Mouse (Mus musculus): Measurements from ENCODE around the gene D930007J09Rik.

Gene D930007J09Rik

DNA sequence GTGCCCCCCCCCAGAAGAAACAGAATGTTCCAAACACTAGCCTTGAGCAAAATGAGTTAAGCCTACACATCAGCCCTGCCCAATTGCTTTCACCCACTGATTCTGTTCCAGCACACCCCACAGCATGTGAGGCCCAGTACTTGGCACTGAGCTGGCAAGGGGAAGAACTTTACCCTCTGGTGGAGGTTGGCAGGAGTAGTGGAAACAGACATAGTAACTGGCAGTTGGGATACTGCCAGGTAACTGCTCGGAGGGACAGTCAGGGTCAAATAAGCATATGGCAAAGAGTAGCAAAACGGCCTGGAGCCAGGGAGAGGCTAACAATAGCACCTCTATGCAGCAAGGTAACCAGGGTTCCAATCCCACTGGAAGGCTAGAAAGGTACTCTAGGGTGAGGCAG lies 8.0 kb downstream of the D930007J09Rik start:
- TF ChIP-seq GATA4 (IDR thresholded peaks at IDR 0.05; ENCODE audit: insufficient replicate concordance, low read length), result no peak

DNA sequence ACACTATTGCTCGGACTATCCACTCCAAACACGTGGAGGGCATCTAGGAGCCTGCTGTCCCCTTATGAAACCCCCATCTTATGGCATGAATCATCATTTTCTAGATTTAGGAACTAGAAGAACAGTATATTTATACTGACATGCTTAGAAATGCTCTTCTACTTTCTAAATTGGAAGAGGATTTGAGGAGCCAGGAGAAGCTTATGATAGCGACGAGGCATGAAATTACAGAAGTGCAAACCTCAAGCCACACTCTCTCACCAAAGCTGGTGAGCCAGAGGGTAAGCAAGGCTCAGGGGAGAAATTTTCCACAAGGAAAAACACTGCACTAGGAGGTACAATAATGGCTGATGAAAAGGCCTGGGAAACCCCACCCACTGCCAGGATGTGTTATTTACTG lies 12.9 kb downstream of the D930007J09Rik start:
- TF ChIP-seq GATA4 (IDR thresholded peaks at IDR 0.05; ENCODE audit: insufficient replicate concordance, low read length), result no peak

DNA sequence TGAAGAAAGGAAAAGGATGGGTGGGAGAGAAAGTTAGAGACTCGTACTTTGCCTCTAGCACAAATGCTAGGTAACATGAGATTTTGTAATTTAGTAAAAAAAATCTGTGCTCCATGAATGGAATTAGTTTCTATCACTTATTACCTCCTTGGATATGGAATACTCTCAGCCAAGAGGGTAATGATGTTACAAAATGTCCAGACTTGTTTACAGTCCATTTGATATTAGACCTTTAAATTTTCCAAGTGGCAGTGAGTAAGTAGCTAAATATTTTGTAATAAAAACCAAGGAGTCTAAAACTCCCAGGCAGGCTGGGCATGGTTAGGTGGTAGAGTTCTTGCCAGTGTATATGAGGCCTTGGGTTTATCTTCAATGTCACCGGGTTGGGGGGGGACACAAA lies 15.1 kb downstream of the D930007J09Rik start:
- no peak for TF ChIP-seq GATA4 (IDR thresholded peaks at IDR 0.05; ENCODE audit: insufficient replicate concordance, low read length)

DNA sequence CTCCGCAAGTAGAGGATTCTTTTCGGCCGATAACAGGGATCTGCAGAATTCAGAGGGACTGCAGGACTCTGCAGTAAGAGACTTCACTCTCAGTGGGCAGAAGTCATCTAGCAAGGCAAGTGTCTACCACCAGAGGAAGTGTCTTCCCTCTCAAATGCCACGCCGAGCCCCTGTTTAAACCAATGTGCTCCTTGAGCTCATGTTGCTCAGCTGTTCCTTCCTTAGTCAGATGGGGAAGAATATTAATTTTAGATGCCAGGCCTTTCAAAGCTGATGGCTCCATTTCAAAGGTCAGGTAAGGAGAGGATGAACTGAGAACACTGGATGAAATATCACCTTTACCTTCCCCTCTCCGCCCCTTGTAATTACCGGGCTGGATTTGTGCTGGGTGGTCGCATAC lies 18.8 kb downstream of the D930007J09Rik start, which contains the start of gene Mylk4:
Gene Mylk4, minus strand, starts transcription at position 139 of the 400 bp plus-strand sequence.
- TF ChIP-seq GATA4 (IDR thresholded peaks at IDR 0.05; ENCODE audit: insufficient replicate concordance, low read length), result no peak

DNA sequence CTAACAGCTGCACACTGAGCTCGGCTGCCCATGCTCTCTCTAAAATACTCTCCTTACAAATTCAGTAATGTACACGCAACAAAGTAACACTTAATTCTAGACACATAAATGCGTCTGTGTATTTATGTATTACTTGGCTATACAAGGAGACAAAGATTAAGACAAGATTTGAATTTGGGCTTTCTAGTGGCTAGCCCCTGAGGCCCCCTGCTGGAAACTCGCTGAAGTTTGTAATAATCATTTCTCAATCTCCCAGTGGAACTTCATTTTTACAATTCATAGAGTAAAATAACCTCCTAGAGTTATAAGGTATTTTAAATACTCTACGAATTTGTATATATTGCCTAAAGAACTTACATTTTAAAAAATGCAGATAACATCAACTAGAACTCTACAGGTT lies 19.6 kb downstream of the D930007J09Rik start:
- no peak for TF ChIP-seq GATA4 (IDR thresholded peaks at IDR 0.05; ENCODE audit: insufficient replicate concordance, low read length)

DNA sequence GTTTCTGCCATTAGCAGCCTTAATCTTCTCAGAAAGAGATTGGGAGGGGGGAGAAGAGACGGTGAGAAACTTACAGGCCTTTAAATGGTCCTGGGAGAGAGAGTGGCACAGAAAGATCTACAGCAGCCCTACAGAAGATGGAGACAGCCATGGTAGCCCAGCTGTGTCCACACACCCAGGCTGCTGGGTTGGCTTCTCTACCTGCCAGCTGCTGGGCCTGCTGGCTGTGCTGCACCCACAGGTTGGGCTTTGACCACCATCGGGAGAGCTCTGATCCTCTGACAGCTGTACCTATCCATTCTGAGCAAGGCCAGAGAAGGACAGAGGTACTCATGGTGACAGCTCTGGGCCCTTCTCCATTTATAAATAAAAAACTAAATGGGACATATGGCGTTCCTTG lies 23.8 kb downstream of the D930007J09Rik start:
- TF ChIP-seq GATA4 (IDR thresholded peaks at IDR 0.05; ENCODE audit: insufficient replicate concordance, low read length), result no peak

DNA sequence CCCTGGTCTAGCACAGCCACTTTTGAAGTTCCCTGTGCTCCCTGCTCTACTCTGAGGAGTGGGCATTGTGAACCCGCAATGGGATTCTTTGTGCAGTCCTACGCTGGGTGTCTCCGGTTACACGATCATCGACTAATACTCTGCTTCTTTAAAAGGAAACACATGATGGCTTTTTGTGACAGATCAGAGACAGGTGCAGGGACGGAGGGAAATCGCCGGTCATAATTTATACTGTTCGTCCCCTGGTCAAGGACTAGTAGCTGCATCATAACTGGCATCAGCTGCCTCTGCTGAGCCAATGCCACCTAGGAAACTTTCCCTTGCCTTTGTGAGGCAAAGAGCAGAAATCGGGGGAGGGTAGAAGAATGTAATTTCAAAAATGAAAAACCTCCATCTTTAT lies 26.3 kb downstream of the D930007J09Rik start:
- no peak for TF ChIP-seq GATA4 (IDR thresholded peaks at IDR 0.05; ENCODE audit: insufficient replicate concordance, low read length)

DNA sequence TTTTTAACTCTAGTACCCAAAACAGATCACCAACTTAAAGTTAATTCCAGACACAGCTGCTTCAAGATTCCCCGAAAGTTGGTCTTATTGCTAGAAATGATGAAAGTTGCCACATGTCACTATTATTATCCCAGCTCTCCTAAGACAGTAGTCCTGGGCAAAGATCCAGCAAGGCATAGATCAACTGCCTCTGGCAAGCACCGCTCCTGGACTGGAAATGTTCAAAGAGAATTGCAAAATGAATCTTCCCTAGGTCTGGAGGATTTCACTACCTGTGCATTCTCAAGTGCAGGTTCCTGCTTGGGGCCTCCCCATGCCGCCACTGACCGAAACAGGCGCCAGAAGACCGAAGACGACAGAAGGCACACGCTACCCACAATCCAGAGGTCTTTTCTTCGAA lies 26.8 kb downstream of the D930007J09Rik start:
- TF ChIP-seq GATA4 (IDR thresholded peaks at IDR 0.05; ENCODE audit: insufficient replicate concordance, low read length), result no peak

DNA sequence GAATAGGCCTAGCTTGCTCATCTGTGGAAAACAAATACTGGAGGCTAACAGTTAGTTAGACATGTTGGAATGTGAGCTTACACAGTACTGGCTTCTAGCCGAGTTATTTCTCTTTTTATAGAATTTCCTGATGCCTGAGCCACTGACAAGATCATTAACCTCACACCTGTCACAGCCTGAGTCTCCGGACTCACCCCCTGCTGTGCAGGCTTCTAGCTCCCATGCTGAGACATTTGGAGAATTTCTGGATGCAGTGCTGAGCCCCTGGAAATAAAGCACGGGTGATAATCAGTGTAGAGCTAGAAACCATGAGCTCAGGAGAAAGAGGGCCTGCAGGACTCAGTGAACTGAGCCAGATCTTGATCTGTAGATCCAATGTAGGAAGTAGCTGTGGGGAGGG lies 32.7 kb downstream of the D930007J09Rik start:
- TF ChIP-seq GATA4 (IDR thresholded peaks at IDR 0.05; ENCODE audit: insufficient replicate concordance, low read length), result no peak

DNA sequence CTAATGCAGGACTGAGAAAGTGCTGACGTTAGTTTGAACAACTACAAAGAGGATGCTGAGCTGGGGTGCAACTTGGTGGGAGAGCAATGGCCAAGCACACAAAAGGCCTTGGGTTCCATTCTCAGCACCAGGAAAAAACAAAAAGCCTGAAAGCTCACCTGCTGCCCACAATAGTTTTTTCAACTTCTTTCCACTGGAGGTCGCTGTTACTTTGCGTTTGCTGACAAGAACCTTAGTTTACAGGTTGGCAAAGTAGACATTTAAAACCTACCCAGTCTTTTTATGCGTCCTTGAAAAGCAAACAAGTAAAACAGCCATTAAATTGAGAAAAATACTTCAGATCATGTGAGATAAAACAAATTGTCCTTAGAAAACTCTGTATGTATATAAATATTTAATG lies 34.5 kb downstream of the D930007J09Rik start:
- TF ChIP-seq GATA4 (IDR thresholded peaks at IDR 0.05; ENCODE audit: insufficient replicate concordance, low read length), result no peak

DNA sequence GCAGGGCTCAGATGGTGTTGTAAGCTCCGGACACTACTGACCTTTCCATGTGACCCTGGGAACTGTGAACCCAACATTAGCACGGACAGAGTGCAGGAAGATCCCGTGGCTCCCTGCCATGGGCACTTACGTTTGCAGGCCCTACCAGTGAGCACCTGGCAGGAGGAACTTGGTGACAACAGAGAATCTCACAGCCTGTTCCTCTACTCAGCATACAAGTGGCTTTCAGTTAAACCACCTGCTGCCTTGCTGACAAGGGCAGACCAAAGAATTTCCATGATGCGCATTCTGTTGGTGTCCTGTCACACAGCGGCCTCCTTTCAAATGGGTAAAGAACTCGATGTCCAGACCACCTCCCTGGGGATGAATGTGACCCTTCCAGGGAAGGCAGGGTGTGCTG lies 38.2 kb downstream of the D930007J09Rik start:
- TF ChIP-seq GATA4 (IDR thresholded peaks at IDR 0.05; ENCODE audit: insufficient replicate concordance, low read length), result peak; percentile 7; the same call in 1 of the 2 replicates

DNA sequence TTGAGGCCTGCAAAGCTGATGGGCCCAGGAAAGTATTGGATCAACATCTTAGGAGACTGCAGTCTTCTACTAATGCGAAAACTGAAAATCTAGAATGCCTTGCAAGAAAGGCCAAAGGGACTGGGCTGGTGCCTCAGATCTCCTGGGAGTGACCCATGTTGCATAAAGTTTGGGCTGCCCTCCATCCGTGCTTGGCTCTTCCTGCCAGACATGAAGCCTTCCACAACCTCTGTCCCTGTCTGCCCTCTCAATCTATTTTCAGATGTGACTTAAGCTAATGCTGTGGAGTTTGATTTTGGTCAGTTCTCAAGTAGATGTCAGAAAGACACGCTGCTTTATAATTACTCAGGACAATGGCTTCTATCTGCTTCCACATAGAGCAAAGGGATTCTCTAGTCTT lies 39.5 kb downstream of the D930007J09Rik start:
- no peak for TF ChIP-seq GATA4 (IDR thresholded peaks at IDR 0.05; ENCODE audit: insufficient replicate concordance, low read length)

DNA sequence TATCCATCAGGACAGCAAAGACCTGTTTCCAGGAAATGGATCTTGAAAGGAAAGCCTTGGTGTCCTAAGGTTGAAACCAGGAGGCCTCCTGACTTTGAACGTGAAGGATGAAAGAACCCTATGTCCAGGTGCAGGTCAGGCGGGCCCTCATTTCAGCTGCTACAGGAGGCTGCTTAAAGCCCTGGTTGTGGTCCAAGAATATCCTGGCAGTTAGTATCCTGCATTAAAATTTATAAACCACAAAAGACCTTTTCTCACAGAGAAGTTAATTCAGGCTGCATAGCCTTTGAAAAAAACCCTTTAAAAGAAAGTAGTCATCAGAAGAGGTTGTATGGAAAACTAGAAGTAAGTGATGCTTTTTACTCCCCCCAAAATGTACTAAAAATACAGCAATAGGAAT lies 41.9 kb downstream of the D930007J09Rik start:
- no peak for TF ChIP-seq GATA4 (IDR thresholded peaks at IDR 0.05; ENCODE audit: insufficient replicate concordance, low read length)

DNA sequence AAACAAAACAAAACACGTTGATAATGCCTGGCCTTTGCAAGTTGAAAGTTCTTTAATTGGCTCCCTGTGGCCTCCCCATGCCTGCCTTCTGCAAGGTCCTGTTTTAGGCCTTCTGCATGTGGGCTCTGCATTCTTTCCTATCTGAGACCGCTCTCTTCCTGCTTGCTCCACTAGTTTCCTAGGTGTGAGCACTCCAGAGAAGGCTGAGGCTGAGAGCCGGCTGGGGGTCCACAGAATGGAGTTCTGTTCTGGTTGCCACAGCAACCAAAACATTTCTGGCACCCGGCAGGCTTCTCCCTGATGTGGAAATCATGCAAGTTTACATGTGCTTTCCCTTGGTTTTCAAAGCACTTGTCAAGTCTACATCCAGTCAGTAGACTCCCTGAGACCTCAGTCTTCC lies 43.6 kb downstream of the D930007J09Rik start:
- no peak for TF ChIP-seq GATA4 (IDR thresholded peaks at IDR 0.05; ENCODE audit: insufficient replicate concordance, low read length)
